Mouse (Mus musculus): ENCODE measurements around the gene Mast3.
"Not testable (repeated sequence)": the region's sequence is repeated elsewhere in the genome, so short reads cannot be mapped to it uniquely, and the experiment has no call there.

Mast3 gene

DNA sequence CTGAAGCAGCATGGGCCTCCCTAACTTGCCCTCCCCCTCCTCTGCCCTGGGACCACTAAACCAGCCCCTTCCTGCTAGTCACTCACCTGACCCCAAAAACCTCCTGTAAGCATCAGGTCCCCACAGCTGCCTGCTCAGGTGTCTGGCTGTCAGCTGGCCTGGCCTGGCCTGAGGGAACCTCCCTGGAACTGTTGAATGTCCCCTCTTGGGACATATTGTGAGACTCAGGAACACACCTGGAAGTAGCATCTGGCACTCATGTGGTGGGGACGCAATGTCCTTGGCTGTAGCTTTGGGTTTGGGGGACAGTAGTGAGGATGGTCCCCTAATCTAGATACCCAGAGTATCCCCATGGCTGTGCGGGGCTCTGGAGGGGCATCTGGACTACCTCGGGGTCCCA is 29.2 kb upstream of the Mast3 start:
- DNase-seq (ENCODE audit: low spot score in 2 of 2) = no peak

- no peak for DNase-seq (ENCODE audit: low spot score in 2 of 2)
These were observed 28.7 kb upstream of the Mast3 start for GRCm38 (mm10) chr8:70833520-70833919.

GRCm38 (mm10) chr8:70833018-70833482 is 28.2 kb upstream of the Mast3 start:
- DNase-seq (ENCODE audit: low spot score in 2 of 2) = no peak

GRCm38 (mm10) chr8:70832371-70832770 is 27.5 kb upstream of the Mast3 start:
- no peak for DNase-seq (ENCODE audit: low spot score in 2 of 2)

- no peak for DNase-seq (ENCODE audit: low spot score in 2 of 2)
These were observed 26.7 kb upstream of the Mast3 start for GRCm38 (mm10) chr8:70831517-70831916.

- DNase-seq (ENCODE audit: low spot score in 2 of 2) = no peak
These were observed 22.9 kb upstream of the Mast3 start for GRCm38 (mm10) chr8:70827796-70828195.

- DNase-seq (ENCODE audit: low spot score in 2 of 2) = no peak
These were observed 22.2 kb upstream of the Mast3 start for GRCm38 (mm10) chr8:70827010-70827409.

DNA sequence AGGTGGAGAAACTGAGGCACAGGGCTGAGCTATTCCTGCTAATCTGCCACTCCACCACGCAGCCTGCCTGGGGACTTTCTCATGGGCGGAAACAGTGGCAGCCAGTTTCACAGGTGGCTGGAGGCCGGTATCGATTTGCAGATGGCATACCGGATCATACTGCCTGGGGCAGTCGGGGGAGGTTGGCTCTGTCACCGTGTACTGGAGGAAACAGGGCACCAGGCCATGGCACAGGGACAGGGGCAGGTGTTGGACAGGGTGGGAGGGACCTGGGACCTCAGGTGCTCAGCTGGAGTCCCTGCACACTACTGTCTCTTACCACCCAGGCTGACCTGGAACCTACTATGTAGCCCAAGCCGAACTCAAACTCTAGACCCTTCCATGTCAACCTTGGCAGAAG is 21.0 kb upstream of the Mast3 start:
- DNase-seq (ENCODE audit: low spot score in 2 of 2) = no peak

GRCm38 (mm10) chr8:70823802-70824201 is 18.9 kb upstream of the Mast3 start:
- no peak for DNase-seq (ENCODE audit: low spot score in 2 of 2)

DNA sequence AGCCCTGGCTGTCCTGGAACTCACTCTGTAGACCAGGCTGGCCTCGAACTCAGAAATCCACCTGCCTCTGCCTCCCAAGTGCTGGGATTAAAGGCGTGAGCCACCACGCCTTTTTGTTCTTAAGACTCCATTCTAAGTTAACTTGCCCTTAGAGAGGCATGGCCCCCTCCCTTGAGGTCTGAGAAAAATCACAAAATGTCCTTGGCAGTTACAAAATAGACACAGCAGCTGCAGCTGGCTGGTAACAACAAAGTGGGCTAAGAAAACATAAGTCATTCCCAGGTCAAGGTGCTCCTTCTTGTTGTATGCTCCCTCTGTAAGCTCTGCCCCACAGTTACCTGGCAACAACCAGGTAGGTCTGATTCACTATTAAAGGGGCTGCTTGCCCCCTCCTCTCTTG is 17.7 kb upstream of the Mast3 start:
- DNase-seq (ENCODE audit: low spot score in 2 of 2) = not testable (repeated sequence)

- DNase-seq (ENCODE audit: low spot score in 2 of 2) = peak in 1 of 2 experiments; percentile 58
These were observed 17.1 kb upstream of the Mast3 start for GRCm38 (mm10) chr8:70821992-70822391.

- DNase-seq (ENCODE audit: low spot score in 2 of 2) = peak; percentile 60 to 67
These were observed 16.6 kb upstream of the Mast3 start for GRCm38 (mm10) chr8:70821399-70821962.

GRCm38 (mm10) chr8:70820101-70820935 is 15.5 kb upstream of the Mast3 start:
- no peak for DNase-seq (ENCODE audit: low spot score in 2 of 2)

- DNase-seq (ENCODE audit: low spot score in 2 of 2) = no peak
These were observed 11.8 kb upstream of the Mast3 start for GRCm38 (mm10) chr8:70816679-70817078.

DNA sequence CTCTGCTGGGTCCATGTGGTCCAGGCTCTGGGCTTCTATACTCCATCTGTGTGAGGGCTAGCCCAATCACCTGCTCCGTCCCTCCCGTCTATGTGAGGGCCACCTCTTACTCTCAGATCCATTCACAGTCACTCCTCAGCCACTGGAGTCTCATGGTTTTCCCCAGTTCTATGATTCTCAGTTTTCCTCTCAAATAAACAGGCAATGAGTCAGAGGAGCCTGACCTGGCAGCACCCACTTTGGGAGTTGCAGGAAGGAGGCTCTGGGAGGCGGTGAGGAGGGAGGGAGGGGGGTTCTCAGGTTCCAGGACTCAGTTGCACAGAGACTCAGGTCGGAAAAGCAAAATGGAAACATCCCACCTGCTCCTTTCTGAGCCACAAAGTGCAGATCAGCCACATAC is 8.0 kb upstream of the Mast3 start:
- no peak for DNase-seq (ENCODE audit: low spot score in 2 of 2)

GRCm38 (mm10) chr8:70812055-70812454 is 7.2 kb upstream of the Mast3 start:
- DNase-seq (ENCODE audit: low spot score in 2 of 2) = no peak

DNA sequence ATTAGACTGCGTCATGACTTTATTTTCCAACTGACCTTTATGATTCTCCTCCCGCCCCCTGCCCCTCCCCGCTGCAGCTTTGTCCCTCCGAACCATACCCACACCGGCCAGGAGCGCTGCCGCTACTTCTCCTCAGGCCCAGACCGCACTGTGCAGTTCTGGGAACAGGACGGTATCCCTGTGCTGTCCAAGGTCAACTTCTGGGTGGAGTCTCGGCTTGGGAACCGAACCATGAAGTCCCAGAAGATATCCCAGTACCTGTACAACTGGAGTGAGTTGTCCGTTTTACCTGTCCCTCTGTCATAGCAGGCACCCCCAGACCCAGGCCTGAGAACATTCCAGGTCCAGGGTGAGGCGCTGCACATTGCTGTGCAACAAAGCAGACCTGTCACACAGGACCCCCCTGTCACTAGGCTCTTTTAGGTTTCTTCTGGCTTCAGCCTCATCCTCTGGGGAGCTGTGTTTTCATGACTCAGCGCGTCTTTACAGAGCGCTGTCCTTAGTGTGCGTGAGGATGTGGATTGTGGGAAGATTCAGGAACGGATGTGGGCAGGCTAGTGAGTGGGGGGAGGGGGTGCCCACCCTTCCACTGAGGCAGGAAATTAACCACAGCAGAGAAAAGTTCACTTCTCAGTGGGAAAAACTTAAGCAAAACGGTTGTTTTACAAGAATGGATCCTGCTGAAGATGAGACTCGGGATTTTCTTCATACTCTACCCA is 6.3 kb upstream of the Mast3 start:
- no peak for DNase-seq (ENCODE audit: low spot score in 2 of 2)

- DNase-seq (ENCODE audit: low spot score in 2 of 2) = no peak
These were observed 4.3 kb upstream of the Mast3 start for GRCm38 (mm10) chr8:70808955-70809701.

DNA sequence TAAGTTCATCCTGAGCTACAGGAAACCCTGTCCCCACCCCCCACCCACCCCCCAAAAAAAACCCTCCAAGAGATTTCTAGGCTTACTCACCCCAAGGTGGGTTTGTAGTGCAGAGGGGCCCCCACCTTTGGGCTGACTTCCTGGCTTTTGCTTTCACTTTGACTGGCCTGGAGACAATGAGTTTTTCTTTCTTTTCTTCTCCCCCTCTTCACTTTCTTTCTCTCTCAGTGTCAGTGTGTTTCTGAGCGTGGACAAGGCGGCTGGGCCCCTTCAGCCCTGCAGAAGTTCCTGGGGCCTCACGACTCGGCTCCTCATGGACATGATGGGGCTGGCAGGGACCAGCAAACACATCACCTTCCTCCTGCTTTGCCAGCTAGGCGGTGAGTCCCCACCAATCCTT is 3.4 kb upstream of the Mast3 start, which contains the start of gene Il12rb1:
Gene Il12rb1, plus strand, starts transcription at position 211 of the 400 bp plus-strand sequence.
- DNase-seq (ENCODE audit: low spot score in 2 of 2) = no peak

DNA sequence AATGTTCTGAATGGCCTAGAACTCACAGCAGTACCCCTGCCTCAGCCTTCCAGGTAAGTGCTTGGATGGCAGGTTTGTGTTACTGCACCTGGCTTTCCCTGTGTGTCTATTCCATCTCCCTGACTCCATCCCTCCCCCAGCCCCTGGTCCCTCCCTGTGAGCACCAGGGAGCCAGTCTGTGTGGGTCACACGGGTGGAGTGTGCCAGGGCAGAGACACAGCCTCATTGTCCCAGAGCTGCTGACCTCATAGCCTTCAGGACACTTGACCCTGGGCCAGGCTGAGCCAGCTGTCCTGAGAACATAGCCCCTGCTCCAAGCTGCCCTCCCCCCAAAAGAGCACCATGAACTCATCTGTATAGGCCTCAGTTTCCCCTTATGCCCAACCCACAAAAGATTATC is 2.5 kb upstream of the Mast3 start:
- no peak for DNase-seq (ENCODE audit: low spot score in 2 of 2)

DNA sequence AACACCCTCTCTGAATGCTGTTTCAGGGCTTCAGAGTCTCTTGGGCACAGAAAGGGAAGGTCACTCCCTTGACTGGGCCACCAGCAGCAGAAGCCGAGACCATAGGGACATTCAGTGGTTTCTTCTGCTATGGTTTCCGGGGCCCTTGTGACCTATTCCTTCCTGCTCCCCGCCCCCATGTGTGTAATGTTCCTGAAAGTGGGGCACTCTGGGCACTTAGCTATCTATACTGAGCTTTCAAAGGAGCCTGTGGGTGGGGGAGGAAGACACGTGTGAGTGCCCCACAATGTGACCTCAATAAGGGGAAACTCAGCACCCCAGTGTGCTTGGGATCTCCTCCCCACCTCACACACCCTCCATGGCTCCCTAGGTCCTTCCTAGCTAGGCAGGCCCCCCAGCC is 1.7 kb upstream of the Mast3 start:
- no peak for DNase-seq (ENCODE audit: low spot score in 2 of 2)
